Mouse (Mus musculus): ENCODE measurements at regions not wholly inside any gene's neighbourhood (a gene's known extent, or its start where the extent isn't known, plus 50 kb on each side); places are given as distances from the start of the nearest gene placed in this dataset.

DNA sequence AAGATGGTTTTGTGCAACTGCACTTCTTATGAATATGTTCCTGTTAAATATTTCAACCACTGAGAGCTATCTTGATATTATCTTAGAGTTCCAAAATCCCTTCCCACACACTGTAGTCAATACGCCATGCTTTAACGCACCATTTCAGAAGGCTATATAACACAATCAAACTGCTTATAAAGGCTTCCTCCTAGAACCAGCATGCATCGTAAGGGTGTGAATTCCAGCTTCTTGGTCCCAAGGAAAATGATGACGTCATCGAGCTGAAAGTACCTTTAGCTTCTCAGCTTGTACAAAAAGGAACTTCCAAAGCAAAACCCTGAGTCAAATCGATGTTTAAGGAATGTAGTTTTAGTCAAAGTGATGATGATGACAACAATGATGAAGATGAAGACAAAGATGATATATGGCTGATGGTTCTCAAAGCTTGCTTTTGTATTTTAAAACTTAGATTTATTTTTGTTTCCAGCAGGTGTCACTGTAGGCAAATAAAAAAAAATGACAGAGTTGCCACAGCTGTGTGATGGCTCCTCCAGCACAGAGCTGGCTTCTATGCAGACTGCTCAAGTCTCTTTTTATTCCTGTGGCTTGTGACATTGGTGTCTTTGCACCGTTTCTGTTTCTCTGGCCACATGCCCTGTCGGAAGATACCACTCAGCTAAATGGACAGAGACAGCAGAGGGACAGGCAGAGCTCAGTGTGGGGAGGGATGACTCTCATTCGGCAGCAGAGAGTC is 150.6 kb upstream of the Dnajc19 start:
- DNase-seq (ENCODE audit: low read depth), result peak; percentile 32

DNA sequence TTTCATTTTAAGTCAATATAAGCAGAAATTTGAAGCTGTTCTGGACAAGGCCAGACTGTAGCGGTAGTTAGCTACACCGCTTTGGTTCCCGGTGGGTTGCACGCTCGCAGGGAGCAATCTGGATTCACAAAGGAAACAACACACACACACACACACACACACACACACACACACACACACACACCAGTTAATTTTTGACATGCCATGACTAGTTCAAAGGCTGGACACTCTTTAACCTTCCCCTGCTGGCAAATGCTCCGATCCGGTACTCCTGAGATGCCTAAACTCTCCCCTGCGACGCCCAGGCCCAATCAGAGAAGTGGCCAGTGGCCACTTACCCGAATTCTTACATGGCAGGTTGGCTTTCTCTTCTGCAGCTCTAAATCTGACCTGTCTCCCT is 141.2 kb upstream of the Dnajc19 start:
- DNase-seq (ENCODE audit: low read depth), result no peak

DNA sequence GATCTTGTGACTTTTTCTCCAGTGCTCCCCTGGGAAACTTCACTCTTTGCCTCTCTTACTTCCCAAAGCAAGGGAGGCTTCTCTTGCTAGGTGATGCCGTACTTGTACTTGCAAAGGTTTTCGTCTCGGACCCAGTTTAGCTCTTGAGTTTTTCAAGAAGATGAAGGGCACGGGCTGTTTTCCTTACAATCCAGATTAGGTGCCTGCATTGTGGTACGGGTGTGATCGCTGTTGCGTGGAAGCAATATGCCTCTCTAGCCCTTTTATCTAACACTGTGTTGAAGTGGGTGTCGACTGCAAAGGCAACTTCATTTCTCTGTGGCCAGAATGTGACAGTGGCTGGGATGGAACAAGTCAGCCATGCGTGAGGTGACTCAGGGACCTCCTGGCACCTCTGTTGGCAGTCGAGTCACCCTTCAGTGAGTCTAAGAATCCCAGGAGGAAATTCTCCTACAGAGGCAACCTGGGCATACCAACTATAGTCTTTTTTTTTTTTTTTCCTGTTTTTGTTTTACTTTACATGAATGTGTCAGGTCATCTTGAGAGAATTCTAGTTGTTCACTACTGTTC is 138.7 kb upstream of the Dnajc19 start:
- no peak for DNase-seq (ENCODE audit: low read depth)

- no peak for DNase-seq (ENCODE audit: low read depth)
Observed at GRCm38 (mm10) chr3:34219096-34219495, 138.0 kb upstream of the Dnajc19 start.

DNA sequence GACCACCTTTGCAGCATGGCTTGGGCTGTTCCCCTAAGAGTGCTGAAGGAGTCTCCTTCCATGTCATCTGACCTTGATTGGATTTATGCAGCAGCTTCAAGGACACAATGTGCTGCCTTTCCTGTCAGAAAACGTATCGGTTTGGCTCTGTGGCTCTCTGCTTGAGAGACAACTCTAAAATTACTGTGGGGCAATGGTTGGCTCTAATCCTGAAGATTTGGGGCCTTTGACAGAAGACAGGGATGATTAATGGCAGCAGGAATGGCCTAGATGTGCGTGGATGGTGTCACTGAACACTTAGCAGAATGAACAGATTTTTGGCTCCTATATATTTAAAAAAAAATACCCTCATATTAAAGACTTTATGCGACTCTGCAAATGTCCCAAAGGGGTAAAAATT is 136.8 kb upstream of the Dnajc19 start:
- DNase-seq (ENCODE audit: low read depth), result no peak

- DNase-seq (ENCODE audit: low read depth), result no peak
Observed at GRCm38 (mm10) chr3:34214233-34214632, 133.1 kb upstream of the Dnajc19 start.

DNA sequence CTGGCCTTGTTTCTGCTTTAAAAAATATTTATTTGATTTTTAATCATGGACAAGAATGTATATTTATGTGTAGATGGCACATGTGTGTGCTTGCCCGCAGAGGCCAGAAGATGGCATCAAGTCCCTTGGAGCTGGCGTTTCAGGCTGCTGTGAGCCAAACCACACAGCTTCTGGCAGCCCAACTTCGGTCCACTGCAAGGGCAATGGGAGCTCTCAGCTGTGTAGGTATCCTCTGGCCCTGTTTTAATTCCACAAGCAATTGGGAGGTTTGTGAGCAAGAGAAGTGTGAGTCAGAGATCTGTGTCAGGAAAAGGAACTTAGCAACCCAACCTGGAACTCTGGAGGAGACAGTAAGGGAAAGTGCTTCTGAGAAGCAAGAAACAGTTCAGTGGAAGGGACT is 125.3 kb upstream of the Dnajc19 start:
- no peak for DNase-seq (ENCODE audit: low read depth)

DNA sequence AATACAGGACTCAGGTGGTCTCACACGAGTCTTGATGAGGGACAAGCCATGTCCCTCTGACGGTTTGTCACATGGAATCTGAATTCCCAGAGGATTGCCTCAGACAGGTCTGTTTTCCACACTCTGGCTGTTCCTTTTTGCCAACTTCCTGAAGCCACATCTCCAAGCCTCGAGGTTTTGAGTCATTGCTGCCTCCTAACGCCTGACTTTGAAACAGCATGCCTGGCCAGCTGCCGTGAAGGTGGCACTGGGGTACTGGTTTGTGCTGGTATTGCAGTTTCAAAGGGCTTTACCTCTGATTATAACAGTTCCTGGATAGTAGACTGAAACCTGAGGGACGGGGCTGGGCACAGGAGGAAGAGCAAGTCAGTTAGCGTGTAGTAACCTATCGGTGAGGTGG is 117.1 kb upstream of the Dnajc19 start:
- peak; percentile 30 for DNase-seq (ENCODE audit: low read depth)

DNA sequence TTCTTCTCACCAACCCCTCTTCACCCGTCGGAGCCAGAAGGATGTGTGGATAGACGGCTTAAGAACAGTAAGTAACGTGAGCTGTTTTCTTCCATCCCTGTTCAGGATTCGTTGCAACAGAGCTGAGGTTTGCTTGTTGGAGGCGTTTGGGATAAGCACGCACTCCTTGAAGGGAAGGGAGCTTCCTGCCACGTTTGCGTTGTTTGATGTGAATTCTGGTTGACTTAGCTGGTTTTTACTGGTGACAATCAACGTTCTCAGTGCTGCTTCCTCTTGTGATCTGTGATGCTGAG is 116.0 kb upstream of the Dnajc19 start:
- DNase-seq (ENCODE audit: low read depth), result no peak

DNA sequence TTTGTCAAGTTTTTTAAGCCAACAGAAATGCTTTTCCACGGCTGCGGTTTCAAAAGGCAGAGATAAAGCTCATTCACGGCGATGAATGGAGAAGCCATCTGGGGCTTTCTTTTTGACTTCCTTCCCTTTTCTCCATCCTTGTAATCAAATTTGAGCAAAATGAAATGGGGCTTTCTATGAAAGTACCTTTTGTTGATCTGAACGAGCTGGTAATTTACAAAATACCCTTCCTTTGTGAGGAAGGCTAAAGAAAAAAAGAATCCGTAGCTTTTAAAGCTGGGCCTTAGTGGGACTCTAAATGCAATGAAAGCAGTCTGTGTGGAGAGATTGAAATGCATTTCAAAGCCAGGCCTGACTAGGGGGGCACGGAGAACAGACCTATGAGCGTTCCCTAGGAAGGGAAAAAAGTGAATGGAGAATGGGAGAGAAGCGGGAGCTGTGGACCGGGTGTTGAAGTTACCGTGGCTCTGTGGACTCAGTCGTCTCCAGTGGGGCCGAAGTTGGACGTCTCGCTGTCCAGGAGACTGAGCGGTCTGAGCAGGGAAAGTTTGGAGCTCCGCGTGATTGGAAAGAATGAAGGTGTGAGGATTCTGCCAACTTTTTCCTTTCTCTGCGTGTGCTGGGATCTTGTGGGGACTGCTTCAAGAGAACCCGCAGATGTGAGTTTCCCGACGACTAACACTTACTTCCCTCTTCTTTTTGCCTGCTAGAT is 115.5 kb upstream of the Dnajc19 start:
- no peak for DNase-seq (ENCODE audit: low read depth)

GRCm38 (mm10) chr3:34195729-34196450 is 114.8 kb upstream of the Dnajc19 start:
- no peak for DNase-seq (ENCODE audit: low read depth)

- DNase-seq (ENCODE audit: low read depth), result no peak
Observed at GRCm38 (mm10) chr3:34173416-34174097, 92.4 kb upstream of the Dnajc19 start.

GRCm38 (mm10) chr3:34172899-34173298 is 91.8 kb upstream of the Dnajc19 start:
- DNase-seq (ENCODE audit: low read depth), result no peak

DNA sequence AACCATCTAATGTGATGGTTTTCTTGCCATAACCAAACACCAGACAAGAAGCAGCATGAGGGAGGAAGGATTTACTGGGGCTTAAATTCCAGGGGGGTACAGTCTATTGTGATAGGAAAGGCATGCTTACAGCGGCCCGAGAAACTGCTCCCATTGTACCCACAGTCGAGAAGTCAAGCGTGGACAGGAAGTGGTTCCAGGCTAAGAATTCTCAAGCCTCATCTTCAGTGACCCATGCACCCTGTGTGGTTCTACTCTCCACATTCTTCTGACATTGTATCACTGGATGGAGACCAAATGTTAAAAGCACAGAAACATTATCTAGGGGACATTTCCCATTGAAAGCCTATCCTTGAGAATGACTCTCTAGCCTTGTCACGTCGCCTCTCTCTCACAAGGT is 90.8 kb upstream of the Dnajc19 start:
- DNase-seq (ENCODE audit: low read depth), result no peak

DNA sequence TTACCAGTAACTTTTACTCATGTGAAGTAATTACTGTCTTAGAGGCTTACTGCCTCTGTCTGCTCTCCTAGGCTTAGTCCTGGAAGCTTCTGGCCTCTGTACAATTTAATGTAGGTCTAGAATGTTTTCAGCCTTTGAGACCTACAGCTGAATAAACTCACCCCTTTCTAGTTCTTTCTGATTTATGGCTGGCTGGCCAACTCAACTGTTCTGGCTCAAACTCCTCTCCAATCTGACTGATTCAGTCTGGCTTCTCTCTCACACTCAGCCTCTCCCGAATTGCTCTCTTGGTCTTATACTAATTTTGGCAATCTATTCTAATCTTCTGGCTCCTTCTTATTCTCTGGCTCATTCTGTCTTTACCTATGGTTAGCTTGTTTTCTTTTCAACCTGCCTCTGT is 87.0 kb upstream of the Dnajc19 start:
- DNase-seq (ENCODE audit: low read depth), result no peak

DNA sequence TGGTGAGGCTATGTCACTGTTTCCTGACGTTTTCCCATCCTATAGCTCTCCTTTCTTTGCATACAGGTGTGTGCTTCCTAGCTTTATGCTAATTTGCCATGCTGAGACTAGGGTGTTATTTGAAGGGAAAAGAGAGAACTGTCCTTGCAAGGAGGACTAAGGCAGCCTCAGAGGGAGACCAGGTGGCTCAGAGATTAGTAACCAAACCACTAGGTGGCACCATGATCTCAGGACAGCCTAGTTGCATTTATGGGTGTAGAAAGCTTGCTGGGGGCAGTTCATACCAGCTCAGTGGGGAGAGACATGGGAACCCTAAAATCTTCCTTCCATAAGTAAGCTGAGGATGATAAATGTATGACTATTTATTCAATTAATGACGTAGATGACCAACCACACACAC is 68.9 kb upstream of the Dnajc19 start:
- DNase-seq (ENCODE audit: low read depth), result peak; percentile 20

- no peak for DNase-seq (ENCODE audit: low read depth)
Observed at GRCm38 (mm10) chr3:34143652-34144051, 62.5 kb upstream of the Dnajc19 start.

GRCm38 (mm10) chr3:34139227-34139626 is 58.1 kb upstream of the Dnajc19 start:
- DNase-seq (ENCODE audit: low read depth), result no peak

DNA sequence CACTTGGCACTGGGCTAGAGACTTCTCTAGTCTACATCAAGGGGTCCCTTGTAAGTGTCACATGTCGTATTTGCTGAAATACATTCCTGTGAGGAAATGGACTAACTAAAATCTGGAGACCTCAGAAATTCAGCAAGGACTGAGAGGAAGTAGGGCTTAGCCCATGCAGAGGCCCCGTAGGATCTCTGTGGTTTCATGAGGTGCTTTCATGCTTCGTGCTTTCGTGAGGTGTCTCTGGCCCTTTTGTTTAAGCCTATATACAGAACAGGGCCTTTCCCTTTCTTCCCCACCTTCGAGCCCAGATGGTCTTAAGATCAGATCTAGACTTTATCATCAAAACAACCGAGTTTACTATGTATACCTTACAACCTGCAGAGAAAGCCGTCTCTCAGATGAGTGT is 56.9 kb upstream of the Dnajc19 start:
- DNase-seq (ENCODE audit: low read depth), result no peak

- DNase-seq (ENCODE audit: low read depth), result no peak
Observed at GRCm38 (mm10) chr3:34136385-34136784, 55.3 kb upstream of the Dnajc19 start.

Measured in NIH3T3 (cell line).